Mouse (Mus musculus) myocyte (in vitro differentiated cells): ENCODE measurements around the gene Slc5a4a. TPM values are rescaled to one million over a fixed set of nuclear protein-coding genes. Genes with fewer than 3 reads are reported as not detected.

Experiments
- H3K27me3 ChIP-seq: one replicate; pipeline ENCODE4 v1.6.1; 2011; ENCODE audit not compliant: control insufficient read depth, insufficient read depth, insufficient read length
- H3K36me3 ChIP-seq: one replicate; pipeline ENCODE4 v1.6.1; 2011; ENCODE audit not compliant: control insufficient read depth, insufficient read depth
- H3K4me2 ChIP-seq: one replicate; pipeline ENCODE4 v1.6.1; 2011; ENCODE audit warnings: low read depth, control low read depth
- H3K4me3 ChIP-seq: one replicate; pipeline ENCODE4 v1.5.1; 2011; ENCODE audit warnings: mild to moderate bottlenecking, control low read depth, moderate library complexity
- H3K79me2 ChIP-seq: one replicate; pipeline ENCODE4 v1.6.1; 2011; ENCODE audit not compliant: control insufficient read depth, insufficient read depth
- H3ac ChIP-seq: one replicate; pipeline ENCODE4 v1.6.1; 2011; ENCODE audit not compliant: control insufficient read depth, insufficient read length
- CEBPB ChIP-seq: IDR thresholded peaks from 2 replicates; pipeline ENCODE4 v1.6.1; 2011; ENCODE audit warnings: mild to moderate bottlenecking, moderate library complexity; ENCODE audit not compliant: poor library complexity, insufficient read depth, severe bottlenecking
- E2F4 ChIP-seq: IDR thresholded peaks from one replicate; pipeline ENCODE4 v1.6.1; 2011; ENCODE audit warnings: mild to moderate bottlenecking, control low read depth, moderate library complexity; ENCODE audit not compliant: insufficient read depth
- MAX ChIP-seq: IDR thresholded peaks from one replicate; pipeline ENCODE4 v1.6.1; 2011; ENCODE audit warnings: low read depth, mild to moderate bottlenecking, control low read depth
- MYOD1 ChIP-seq, 3 experiments: IDR thresholded peaks; one replicate each; pipeline ENCODE4 v1.6.1; 2011; ENCODE audit warnings: control low read depth in 2 of 3, low read depth in 2 of 3, mild to moderate bottlenecking in 2 of 3, moderate library complexity in 1 of 3; ENCODE audit not compliant: insufficient read length in 2 of 3, control insufficient read depth in 1 of 3
- MYOG ChIP-seq, 3 experiments: IDR thresholded peaks; one replicate each; pipeline ENCODE4 v1.6.1; 2011; ENCODE audit warnings: control low read depth in 2 of 3, low read depth in 2 of 3, mild to moderate bottlenecking in 2 of 3; ENCODE audit not compliant: insufficient read length in 2 of 3, control insufficient read depth in 1 of 3, insufficient read depth in 1 of 3
- POLR2A ChIP-seq: IDR thresholded peaks from one replicate; pipeline ENCODE4 v1.6.1; 2011; ENCODE audit warnings: low read depth, mild to moderate bottlenecking, control low read depth, moderate library complexity; ENCODE audit not compliant: insufficient read length
- POLR2AphosphoS2 ChIP-seq: IDR thresholded peaks from one replicate; pipeline ENCODE4 v1.6.1; 2011; ENCODE audit warnings: low read depth, control low read depth; ENCODE audit not compliant: insufficient read length
- REST ChIP-seq: IDR thresholded peaks from one replicate; pipeline ENCODE4 v1.6.1; 2011; ENCODE audit warnings: mild to moderate bottlenecking, control low read depth, moderate library complexity; ENCODE audit not compliant: insufficient read depth, insufficient read length
- SRF ChIP-seq: IDR thresholded peaks from one replicate; pipeline ENCODE4 v1.6.1; 2011; ENCODE audit warnings: low read depth; ENCODE audit not compliant: control insufficient read depth, insufficient read length
- TCF12 ChIP-seq: IDR thresholded peaks from one replicate; pipeline ENCODE4 v1.6.1; 2011; ENCODE audit warnings: mild to moderate bottlenecking, control low read depth; ENCODE audit not compliant: poor library complexity, insufficient read depth, severe bottlenecking
- TCF3 ChIP-seq: IDR thresholded peaks from one replicate; pipeline ENCODE4 v1.6.1; 2011; ENCODE audit warnings: low read depth, control low read depth; ENCODE audit not compliant: insufficient read length
- USF1 ChIP-seq: IDR thresholded peaks from one replicate; pipeline ENCODE4 v1.6.1; 2011; ENCODE audit warnings: low read depth, mild to moderate bottlenecking, control low read depth, moderate library complexity
- polyA plus RNA-seq: library from polyadenylated mRNA; unstranded; fragments of >200 nt; fragmentation: generic; extraction: Trizol; gene quantifications from one replicate; pipeline ENCODE4 v1.2.1, GENCODE M21; 2012; ENCODE audit warnings: missing spikeins

Slc5a4a gene
- polyA plus RNA-seq, 1 experiment = not detected

- TF ChIP-seq MYOD1 (IDR thresholded peaks at IDR 0.05; ENCODE audit: control insufficient read depth in 1 of 3, insufficient read length in 2 of 3, low read depth in 2 of 3) (no peak), TCF3 (no peak), MYOG (IDR thresholded peaks at IDR 0.05; ENCODE audit: control insufficient read depth in 1 of 3, insufficient read depth in 1 of 3, insufficient read length in 2 of 3, low read depth in 2 of 3) (no peak), CEBPB (no peak), REST (no peak), SRF (no peak), POLR2A (no peak), MAX (no peak), TCF12 (no peak), USF1 (no peak), POLR2AphosphoS2 (no peak), E2F4 (no peak)
- no peaks in the 10 kb centered on the region for H3K79me2 ChIP-seq
- no peak overlapping the region for H3K4me3 ChIP-seq
- H3ac ChIP-seq = no peak overlapping the region
- H3K36me3 ChIP-seq = peaks cover 19% of the 10 kb centered on the region
- H3K27me3 ChIP-seq = no peaks in the 10 kb centered on the region
- no peak overlapping the region for H3K4me2 ChIP-seq
Observed at GRCm38 (mm10) chr10:76209241-76209640, 62.0 kb downstream of the Slc5a4a start.

- no peak overlapping the region for H3K4me2 ChIP-seq
- H3K27me3 ChIP-seq = no peaks in the 10 kb centered on the region
- H3K4me3 ChIP-seq = no peak overlapping the region
- no peaks in the 10 kb centered on the region for H3K79me2 ChIP-seq
- peaks cover 29% of the 10 kb centered on the region for H3K36me3 ChIP-seq
- H3ac ChIP-seq = no peak overlapping the region
- TF ChIP-seq REST = no peak
- no peak for TF ChIP-seq TCF3
- no peak for TF ChIP-seq CEBPB
- no peak for TF ChIP-seq MYOG (IDR thresholded peaks at IDR 0.05; ENCODE audit: control insufficient read depth in 1 of 3, insufficient read depth in 1 of 3, insufficient read length in 2 of 3, low read depth in 2 of 3)
- no peak for TF ChIP-seq MAX
- no peak for TF ChIP-seq MYOD1 (IDR thresholded peaks at IDR 0.05; ENCODE audit: control insufficient read depth in 1 of 3, insufficient read length in 2 of 3, low read depth in 2 of 3)
Observed at GRCm38 (mm10) chr10:76210806-76211205, 63.6 kb downstream of the Slc5a4a start.

- Histone ChIP-seq H3ac (no peak overlapping the region), H3K27me3 (no peaks in the 10 kb centered on the region), H3K36me3 (peaks cover 25% of the 10 kb centered on the region), H3K4me2 (no peak overlapping the region), H3K79me2 (no peaks in the 10 kb centered on the region), H3K4me3 (no peak overlapping the region)
- no peak for TF ChIP-seq MAX
- no peak for TF ChIP-seq MYOG (IDR thresholded peaks at IDR 0.05; ENCODE audit: control insufficient read depth in 1 of 3, insufficient read depth in 1 of 3, insufficient read length in 2 of 3, low read depth in 2 of 3)
- no peak for TF ChIP-seq POLR2AphosphoS2
- no peak for TF ChIP-seq SRF
- no peak for TF ChIP-seq POLR2A
- TF ChIP-seq CEBPB = no peak
- TF ChIP-seq USF1 = no peak
- TF ChIP-seq MYOD1 (IDR thresholded peaks at IDR 0.05; ENCODE audit: control insufficient read depth in 1 of 3, insufficient read length in 2 of 3, low read depth in 2 of 3) = no peak
- no peak for TF ChIP-seq REST
- no peak for TF ChIP-seq E2F4
- TF ChIP-seq TCF12 = no peak
- no peak for TF ChIP-seq TCF3
Observed at GRCm38 (mm10) chr10:76212121-76212520, 64.9 kb downstream of the Slc5a4a start.

GRCm38 (mm10) chr10:76214161-76214560, 66.9 kb downstream of the Slc5a4a start:
- Histone ChIP-seq H3K4me2 (no peak overlapping the region), H3K36me3 (peaks cover 25% of the 10 kb centered on the region), H3ac (no peak overlapping the region), H3K27me3 (no peaks in the 10 kb centered on the region), H3K4me3 (no peak overlapping the region), H3K79me2 (no peaks in the 10 kb centered on the region)
- TF ChIP-seq TCF3 (no peak), SRF (no peak), TCF12 (no peak), REST (no peak), USF1 (no peak)

GRCm38 (mm10) chr10:76217056-76217455, 69.8 kb downstream of the Slc5a4a start:
- no peak overlapping the region for H3K4me3 ChIP-seq
- H3K36me3 ChIP-seq = peaks cover 17% of the 10 kb centered on the region
- H3K27me3 ChIP-seq = no peaks in the 10 kb centered on the region
- TF ChIP-seq TCF12 (no peak), POLR2A (no peak), USF1 (no peak), MYOG (IDR thresholded peaks at IDR 0.05; ENCODE audit: control insufficient read depth in 1 of 3, insufficient read depth in 1 of 3, insufficient read length in 2 of 3, low read depth in 2 of 3) (no peak), MAX (no peak), SRF (no peak), E2F4 (no peak), CEBPB (no peak), REST (no peak), MYOD1 (IDR thresholded peaks at IDR 0.05; ENCODE audit: control insufficient read depth in 1 of 3, insufficient read length in 2 of 3, low read depth in 2 of 3) (no peak), POLR2AphosphoS2 (no peak), TCF3 (no peak)
- H3ac ChIP-seq = no peak overlapping the region
- no peak overlapping the region for H3K4me2 ChIP-seq
- H3K79me2 ChIP-seq = no peaks in the 10 kb centered on the region
